Mouse (Mus musculus) kidney, postnatal 10 days (tissue): ENCODE results near the gene Atp13a1.

ENCODE experiments used
- DNase-seq: peaks from one replicate; pipeline ENCODE4 v3.0.0; 2021; ENCODE audit warnings: mixed read lengths

Atp13a1 gene

DNA sequence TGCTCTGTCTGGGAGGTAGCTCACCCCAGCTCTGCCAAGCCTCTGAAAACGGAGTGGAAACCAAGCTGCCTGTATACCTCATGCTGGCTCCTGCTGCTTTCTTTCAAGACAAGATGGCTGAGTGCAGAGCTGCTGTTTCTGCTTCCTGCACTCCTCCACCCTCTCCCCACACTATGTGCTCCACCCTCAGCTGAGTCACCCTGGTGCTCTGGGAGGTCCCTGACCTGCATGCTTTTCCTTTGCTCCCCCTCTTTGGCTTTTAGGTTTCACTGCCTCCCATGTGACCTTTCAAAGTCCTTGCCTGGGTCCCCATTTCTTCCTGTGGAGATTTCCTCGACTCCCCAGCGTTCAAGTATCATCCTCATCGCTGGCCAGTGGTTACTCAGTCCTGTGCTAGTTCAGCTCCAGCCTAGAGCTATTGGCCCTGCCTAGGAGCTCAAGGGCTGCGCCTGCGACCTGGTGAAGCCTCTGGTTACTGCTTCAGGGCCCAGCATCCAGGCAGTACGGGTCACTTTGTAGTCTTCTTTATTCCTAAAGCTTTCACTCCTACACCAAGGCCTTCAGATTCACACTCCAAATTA is 60.1 kb downstream of the Atp13a1 start:
- DNase-seq, result no peak

DNA sequence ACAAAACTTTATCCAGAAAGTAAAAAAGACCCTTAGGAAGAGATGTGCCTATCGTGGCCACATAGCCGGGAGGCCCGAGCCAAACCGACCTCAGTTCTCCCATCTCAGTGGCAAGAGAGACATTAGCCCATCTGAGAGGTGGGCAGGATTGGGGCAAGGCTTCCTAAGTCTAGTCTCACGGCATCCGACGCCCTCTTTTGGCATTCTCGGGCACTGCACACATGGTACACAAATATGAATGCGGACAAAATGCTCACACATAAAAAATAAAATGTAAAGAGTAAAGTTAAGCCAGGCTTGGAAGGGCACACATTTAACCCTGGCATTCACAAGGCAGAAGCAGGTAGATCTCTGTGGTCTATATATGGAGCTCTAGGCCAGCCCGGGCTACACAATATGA is 62.9 kb downstream of the Atp13a1 start:
- no peak for DNase-seq
